Mouse (Mus musculus) WW6 (cell line): ENCODE data around the gene Ccng1.

Experiments
- DNase-seq: peaks from one replicate; pipeline ENCODE4 v3.0.0-alpha.2; 2013; ENCODE audit warnings: low read depth, low spot score

Gene Ccng1

DNA sequence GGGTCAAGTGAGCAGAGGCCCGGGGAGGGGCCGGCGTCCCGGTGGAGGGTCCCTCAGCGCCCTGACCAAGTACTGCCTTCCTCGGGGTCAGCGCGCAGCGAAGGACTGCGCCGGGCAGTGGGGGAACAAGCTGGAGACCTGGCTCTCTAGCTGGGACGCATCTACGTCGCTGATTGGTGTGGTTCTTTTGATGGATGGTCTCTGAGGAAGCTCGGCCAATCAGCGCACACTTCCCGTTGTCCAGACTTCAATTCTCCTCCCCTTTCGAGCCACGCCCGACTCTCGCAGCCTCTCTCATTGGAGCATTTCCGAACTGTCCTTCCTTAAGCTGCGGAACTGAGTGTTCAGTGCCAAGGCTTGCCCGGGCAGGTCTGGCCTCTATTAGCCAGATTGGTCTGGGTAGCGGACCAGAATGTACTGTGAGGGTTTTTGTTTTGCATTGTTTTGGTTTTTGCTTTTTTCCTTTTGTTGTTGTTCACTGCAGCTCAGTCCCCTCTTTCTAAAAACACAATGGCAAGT lies at the start of gene Ccng1:
Gene Ccng1 (minus strand): TSS at position 203 of the 519 bp plus-strand sequence.
- DNase-seq, result peak; percentile 93

- no peak for DNase-seq
Measured at GRCm38 (mm10) chr11:40790307-40790706, 35.2 kb upstream of the Ccng1 start.

DNA sequence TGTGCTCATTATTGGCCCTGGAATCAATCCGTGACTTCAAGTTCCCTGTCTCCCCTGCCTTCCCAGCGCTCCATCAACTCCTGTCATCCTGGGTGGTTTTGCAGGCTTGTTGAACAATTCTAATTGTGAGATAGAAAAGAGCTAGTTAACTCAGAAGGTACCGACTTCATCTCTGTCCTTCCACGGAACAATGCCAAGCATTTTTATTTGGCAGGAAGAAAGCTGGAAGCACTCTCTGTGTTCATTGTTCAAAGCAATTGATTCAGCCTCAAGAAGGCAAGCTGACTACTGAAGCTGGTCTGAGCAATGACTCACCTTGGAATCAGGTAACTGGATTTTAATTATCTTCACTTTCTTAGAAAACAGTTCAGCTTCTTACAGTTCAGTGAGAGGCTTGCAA lies 34.6 kb upstream of the Ccng1 start:
- DNase-seq, result no peak

DNA sequence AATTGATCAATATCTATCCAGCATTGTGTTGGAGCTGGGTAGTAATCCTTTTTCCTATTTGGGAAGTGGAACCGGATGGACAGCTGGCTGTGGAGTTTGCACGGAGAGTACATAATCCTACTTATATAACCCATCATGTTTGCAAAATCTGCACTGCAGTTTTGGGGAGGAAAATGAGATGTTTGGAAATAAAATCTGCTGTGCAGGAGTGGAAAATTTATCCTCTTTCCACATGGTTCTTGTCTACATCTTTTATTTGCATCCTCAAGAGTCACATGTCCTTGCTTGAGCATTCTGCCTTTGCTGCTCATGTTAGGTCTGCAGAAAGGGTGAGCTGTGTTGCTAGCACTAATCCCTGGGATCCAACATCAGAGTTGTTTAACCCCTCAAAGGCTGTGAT lies 31.8 kb upstream of the Ccng1 start:
- no peak for DNase-seq

DNA sequence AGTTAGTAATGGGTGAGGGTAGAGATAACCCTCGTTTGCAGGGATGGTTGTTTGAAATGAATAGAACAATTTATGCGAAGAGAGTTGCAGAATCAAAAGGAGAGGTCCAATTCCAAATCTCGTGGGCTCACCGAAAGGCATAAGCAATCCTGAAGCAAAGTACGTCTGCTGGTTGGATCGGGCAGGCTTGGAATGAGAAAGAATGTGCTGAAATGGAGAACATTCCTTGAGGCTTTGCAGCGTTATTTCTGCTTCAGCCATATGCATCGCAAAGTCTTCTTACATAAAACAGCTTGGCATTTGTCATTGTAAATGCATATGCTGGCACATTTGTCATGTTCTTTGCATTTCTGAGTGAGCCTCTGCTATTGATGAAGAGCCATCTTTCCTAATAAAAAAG lies 29.2 kb upstream of the Ccng1 start:
- no peak for DNase-seq

DNA sequence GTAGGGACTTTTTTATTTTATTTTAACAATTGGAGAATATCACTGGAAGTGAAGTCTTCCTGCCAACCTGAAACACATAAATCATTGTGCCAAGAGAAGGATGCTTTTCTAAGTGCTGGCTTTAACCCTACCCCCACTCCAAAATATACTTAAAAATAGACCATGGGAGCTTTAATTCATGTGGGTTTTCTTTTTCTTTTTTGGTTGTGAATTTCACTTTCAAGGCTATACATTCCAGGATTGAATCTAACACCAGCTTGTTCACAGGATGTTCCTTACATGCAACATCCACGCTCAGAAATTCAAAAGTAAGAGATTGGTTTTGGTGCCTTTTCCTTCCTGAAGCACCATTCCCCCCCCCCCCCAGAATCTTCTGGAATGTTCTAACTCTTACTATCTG lies 28.2 kb upstream of the Ccng1 start:
- DNase-seq, result no peak

GRCm38 (mm10) chr11:40781857-40782256 lies 26.7 kb upstream of the Ccng1 start:
- DNase-seq, result no peak

GRCm38 (mm10) chr11:40775315-40776269 lies 20.5 kb upstream of the Ccng1 start:
- no peak for DNase-seq

GRCm38 (mm10) chr11:40764690-40765089 lies 9.6 kb upstream of the Ccng1 start:
- no peak for DNase-seq

DNA sequence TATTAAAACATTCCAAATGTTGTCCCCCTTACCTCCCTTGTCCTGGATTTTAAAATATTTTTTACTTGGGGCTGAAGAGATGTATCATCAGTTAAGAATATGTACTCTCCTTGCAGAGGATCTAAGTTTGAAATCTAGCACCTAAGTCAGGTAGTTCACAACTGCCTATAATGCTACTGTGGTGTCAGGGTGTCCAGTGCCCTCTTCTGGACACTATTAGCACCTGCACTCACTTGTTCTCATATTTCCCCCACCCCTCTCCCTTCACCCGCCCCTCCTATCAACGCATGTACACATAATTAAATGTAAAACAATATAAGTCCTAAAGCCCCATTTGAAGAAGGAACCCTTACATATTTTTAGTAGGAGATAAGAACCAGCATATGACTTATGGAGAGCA lies 8.3 kb upstream of the Ccng1 start:
- DNase-seq, result no peak

DNA sequence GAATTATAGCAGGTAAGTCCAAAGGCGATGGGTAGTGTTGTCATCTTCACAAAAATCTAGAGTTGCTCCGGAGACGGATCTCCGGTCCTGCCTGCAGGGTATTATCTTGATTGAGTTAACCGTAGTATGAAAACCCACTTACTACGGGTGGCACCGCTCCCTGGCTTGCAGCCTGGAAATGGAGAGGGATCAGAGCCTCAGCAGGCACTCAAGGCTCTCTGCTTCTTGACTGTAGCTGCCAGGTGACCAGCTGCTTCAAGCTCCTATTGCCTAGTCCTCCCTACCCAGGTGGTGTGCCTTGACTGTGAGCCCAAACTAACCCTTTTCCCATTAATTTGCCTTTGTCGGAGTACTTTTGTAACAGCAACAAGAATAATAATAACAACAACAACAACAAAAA lies 4.8 kb upstream of the Ccng1 start:
- no peak for DNase-seq

- no peak for DNase-seq
Measured at GRCm38 (mm10) chr11:40755968-40756367, 857 bp upstream of the Ccng1 start.

- no peak for DNase-seq
Measured at GRCm38 (mm10) chr11:40754664-40755107, 425 bp downstream of the Ccng1 start.

- no peak for DNase-seq
Measured at GRCm38 (mm10) chr11:40753836-40754235, 1.3 kb downstream of the Ccng1 start.

- no peak for DNase-seq
Measured at GRCm38 (mm10) chr11:40747716-40748115, 7.4 kb downstream of the Ccng1 start.

DNA sequence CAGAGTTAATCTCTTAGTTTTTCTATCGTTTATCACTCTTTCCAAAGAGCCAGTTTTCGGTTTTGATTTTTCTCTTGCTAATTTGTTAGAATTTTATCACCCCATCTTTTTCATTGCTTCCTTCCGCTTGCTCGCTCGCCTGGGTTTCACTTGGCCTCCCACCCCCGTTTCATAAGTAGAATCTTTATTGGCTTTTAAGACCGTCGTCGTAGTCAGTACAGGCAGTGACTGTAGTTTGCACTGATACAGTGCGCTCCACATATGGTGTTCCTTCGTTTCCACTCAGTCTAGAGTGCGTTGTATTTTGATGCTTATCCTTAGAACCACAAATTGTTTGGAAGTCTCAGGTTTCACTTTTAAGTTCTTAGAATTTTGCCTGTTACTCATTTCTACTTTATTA lies 8.8 kb downstream of the Ccng1 start:
- no peak for DNase-seq

DNA sequence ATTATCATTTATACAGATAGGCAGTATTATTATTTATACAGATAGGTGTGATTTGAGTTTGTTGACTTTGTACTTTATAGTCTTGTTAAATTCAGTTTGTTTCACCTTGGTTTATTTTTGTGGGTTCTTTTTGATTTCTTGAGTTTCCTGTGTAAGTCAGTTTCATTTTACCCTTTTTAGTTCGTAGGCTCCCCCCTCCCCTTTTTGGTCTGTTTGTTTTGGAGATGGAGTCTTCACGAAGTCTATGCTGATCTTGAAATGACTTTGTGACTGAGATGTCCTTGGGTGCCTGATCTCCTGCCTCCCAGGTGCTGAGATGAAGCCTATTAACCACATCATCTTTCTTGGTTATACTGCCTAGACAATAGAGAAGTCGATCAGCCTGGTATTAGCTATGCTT lies 10.8 kb downstream of the Ccng1 start:
- no peak for DNase-seq

- no peak for DNase-seq
Measured at GRCm38 (mm10) chr11:40741605-40742262, 13.4 kb downstream of the Ccng1 start.

DNA sequence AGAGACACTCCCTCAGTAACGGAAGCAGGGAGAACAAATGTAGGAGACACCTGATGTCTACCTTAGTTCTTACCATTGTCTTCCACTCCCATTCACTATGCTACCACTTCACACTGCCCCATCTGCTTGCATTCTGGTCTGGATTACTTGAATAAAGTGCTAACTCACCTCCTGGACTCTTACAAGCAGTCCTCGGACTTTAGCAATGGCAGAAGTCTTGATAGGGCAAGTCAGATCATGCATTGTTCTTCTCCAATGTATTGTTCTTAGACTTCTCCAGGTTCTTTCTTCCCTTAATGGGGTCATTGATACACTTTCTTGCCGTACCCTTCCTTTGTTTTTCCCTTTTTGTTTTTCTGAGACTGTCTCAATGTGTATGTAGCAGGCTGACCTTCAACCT lies 17.7 kb downstream of the Ccng1 start:
- no peak for DNase-seq

DNA sequence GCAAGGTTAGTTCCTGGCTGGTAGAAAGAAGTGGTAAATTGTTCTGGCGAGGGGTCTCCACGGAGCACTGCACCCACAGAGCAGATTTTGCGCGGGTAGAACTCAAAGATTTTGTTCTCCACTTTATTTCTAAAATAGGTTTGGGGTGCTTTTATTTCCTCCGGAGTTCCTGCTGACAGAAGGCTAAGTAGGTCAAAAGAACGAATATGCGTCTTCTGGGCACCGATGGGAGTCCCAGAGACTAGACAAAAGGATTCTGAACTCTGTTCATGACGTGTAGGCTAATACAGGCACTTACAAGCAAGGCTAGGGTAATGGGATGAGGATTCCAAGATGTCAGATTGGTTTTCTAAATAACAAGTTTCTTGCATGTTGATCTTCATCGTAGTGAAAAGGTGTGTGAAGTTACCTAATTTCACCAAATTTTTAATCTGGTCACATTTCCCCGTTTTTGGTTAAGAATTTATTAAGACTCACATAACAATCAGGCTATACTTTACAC lies 20.8 kb downstream of the Ccng1 start:
- no peak for DNase-seq

DNA sequence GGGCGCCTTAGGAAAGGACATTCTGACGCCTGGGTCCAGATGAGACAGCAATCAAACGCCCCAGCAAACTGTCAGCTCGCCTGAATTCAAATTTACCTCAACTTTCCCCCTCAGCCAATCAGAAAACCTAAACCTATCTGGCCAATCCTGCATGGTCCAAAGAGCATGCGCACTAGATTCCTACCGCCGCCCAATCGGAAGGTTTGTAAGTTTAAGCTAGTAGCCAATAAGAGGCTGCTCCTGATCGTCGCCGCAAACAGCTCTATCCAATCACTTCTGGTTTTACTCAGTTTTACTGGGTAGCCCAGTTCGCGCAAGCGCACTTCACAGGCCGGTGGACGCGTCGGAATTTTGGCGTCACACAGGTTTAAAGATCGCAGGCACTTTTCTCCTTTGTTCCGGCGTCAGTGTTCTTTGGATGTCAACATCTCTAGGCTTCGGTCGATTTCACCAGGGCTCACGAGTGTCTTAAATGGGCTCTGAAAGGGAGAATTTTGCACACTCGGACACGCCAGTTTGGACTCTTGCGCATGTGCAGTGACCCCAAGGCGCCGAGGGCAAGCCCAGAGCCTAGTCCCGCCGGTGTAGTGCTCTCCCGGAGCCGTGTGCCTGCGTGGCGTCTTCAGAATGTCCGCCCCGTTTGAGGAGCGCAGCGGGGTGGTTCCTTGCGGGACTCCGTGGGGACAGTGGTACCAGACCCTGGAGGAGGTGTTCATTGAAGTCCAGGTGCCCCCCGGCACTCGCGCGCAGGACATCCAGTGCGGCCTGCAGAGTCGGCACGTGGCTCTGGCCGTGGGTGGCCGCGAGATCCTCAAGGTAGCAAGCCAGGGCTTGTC lies 21.6 kb downstream of the Ccng1 start, which contains the start of the genes Hmmr and Nudcd2:
Gene Hmmr (minus strand): TSS at position 84 of the 836 bp plus-strand sequence.
Gene Nudcd2 (plus strand): TSS at position 329 of the 836 bp plus-strand sequence.
- DNase-seq, result peak; percentile 99
